Mouse (Mus musculus) left cerebral cortex, adult 9 months (tissue): ENCODE measurements around the gene Gm10642.
A peak's percentile ranks its signal among the peaks of the same experiment; 100 is the strongest.

Experiments
- DNase-seq, 2 experiments: peaks; one replicate each; pipeline ENCODE4 v3.0.0; 2022; ENCODE audit warnings: low spot score in 2 of 2

Gene Gm10642

DNA sequence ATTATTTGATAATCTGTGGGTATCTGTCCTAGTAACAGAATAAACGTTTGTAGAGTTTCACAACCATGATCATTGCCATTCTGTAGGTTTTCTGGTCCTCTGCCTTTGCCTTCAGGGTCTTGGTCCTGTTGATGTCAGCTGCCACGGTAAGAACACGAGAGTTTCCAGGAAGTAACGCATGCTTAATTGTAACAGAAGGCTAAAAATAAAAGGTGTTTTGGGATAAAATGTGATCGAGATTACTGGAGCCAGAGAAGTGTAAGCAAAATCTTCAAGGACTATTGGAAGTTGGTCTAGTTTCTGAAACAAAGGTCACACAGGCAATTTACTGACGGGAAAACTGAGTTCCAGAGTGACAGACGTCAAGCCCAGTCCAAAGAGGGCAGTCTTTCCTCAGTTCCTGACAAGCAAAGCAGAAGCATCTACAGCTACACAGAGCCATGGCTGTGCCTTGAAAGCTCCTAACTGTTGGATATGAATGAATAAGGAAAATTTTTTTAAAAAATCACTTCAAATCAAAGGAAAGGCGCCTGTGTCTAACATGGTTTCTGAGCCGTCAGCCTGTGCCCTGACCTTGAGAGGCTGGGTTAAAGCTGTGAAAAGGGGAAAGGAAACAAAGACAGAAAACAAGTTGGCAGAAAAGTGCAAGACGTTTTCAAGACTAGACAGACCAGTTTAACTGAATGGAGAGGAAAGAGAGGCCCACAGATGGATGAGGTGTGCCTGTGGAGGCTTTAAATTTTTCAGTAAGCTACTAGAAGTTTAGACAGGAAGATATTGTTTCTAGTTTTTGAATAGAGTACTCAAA lies 15.9 kb downstream of the Gm10642 start:
- DNase-seq: no peak

DNA sequence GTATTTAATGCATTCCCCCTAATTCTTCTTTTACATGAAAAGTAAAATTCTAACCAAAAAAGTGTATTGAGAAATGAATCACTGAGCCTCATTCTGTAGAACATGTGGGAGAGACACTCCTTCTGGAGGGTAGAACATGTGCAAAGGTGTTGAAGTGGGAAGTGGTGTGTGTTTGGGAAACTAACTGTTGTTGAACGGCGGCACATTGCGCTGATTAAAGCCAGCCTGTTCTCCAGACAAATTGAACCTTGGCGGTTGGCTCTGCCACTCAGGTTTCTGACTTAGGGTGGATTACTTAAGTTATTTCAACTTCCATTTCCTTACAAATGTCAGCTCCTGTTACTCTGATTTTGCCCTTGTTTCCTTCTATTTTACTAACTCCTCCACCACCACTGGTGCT lies 17.6 kb downstream of the Gm10642 start:
- DNase-seq: no peak

DNA sequence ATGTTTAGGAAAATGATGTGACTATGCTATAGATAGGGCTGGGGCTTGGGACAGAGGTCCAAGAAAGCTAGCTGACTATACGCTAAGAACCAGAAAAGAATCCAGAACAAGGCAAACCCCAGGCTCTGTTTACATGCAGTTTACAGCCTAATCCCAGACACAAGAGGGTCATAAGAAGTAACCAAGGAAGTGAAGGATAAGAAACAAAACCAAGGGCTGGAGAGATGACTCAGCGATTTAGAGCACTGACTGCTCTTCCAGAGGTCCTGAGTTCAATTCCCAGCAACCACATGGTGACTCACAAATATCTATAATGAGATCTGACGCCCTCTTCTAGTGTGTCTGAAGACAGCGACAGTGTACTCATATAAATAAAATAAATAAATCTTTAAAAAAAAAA lies 19.1 kb downstream of the Gm10642 start:
- no peak for DNase-seq

DNA sequence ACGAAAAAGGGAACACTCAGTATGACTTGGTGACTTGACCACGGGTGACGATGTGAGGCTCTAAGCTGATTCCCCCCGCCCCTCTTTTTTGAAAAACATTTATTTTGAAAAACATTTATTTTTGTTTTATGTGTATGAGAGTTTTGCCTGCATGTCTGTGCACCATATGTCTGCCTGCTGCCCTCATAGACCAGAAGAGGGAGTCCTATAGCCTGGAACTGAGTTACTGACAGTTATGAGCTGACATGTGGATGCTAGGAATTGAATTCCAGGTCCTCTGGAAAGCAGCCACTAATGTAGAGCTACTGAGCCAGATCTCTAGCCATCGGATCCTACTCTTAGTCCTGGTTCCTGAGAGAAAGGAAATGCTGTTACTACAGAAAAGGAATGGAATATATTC lies 19.9 kb downstream of the Gm10642 start:
- DNase-seq: no peak

DNA sequence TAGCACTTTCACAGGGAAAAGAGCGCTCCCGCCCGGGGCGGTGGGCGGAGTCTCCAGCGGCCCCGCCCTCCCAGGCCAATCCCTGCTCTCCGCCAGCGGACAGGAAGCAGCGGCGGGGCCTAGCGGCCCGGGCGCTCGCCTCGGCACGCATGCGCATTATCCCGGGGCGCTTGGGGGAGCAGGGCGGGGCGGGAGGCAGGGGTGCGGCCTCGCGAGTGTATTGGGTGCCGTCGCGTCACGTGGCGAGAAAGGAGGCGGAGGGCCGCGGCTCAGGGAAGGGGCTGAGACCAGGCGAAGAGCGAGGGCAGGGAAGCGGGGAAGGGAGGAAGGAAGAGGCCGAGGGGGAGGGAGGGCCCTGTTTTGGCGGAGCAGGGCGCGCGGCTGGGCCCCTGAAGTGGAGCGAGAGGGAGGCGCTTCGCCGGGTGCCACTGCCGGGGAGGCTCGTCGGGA lies 22.7 kb downstream of the Gm10642 start, which contains the start of gene Adam10:
Adam10 (plus strand) TSS at position 316 of the 450 bp plus-strand sequence.
- DNase-seq: peak; percentile 94 to 97

DNA sequence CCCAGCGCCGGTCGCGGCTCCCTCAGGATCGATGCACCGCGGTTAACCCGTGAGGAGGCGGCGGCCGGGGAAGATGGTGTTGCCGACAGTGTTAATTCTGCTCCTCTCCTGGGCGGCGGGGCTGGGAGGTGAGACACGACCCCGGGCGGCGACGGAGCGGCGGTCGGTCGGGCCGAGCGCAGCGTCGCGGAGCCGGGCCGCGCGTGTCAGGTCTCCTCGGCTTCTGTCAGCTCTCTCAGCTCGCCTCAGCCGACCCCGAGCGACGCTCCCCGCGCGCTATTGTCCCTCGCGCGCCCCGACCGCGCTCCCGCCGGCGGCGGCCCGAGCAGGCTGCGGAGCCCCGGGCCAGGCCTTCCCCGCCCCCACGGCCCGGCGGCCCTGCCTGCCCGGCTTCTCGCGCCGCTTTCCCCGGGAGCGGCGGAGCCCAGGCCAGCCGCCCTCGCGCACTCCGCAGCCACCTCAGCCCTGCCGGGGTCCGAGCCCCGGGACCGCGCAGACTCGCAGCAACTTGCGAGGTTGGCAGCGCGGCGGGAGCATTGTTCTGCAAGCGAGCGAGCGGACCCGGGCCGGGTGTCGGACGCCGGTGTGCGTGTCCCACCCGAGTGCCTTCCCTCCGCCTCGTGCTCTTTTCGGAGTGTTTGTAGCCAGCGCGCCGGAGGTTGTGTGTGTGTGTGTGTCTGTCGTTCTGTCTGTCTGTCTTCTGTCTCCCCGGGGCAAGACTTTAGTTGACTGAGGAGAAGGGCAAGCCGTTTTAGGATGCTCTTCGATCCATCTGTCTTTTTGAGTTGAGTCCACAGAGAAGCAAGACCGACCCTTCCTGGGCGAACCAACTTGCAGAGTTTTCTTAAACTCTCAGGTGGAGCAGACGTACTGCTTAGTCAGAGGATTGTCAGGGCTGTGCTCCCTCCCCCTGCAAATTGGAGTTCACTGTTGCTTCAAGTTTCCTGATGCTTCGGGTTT lies 23.4 kb downstream of the Gm10642 start:
- peak in 1 of 2 experiments; percentile 29 for DNase-seq

DNA sequence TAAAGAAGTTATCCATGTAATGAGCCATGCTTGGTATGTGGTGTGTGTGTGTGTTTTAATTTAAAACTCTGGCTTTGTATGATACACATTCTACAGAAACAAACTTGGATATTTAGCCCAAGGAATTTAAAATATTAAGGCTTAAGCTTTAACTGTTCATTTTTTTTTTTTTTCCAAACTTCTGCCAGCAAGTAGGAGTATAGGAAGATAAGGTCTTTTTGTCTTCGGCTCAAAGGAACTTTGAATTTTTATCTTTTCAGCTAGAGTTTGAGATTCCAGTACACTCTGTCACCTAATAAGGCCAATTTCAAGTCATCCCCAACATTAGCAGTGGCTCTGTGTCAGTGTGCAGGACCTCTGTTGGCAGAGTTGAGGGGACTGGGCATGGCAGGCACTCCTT lies 26.2 kb downstream of the Gm10642 start:
- DNase-seq: no peak

DNA sequence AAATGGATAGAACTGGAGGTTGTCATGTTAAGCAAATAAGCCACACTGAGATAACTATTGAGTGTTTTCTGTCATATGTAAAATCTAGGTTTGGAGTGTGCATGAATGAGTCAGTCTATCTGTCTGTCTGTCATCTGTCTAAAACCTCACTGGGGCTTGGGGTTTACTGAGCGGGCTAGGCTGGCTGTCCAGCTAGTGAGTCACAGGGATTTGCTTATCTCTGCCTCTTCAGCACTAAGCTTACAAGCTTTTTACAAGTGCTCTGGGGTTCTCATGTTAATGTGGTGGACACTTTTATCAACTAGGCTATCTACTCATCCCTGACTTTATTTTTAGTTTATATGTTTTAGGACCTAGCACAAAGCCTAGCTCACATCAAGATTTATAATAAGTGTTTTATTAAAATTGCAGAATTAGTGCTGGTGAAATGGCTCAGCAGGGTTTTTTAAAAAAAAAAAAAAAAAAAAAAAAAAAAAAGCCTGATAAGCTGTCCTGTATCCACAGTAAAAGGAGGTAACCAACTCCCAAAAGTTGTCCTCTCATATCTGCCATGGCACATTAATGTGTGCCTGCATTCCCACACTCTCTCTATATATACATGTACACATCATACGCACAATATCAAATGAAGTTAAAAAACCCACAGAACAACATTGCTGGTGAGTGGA lies 32.4 kb downstream of the Gm10642 start:
- DNase-seq: no peak

DNA sequence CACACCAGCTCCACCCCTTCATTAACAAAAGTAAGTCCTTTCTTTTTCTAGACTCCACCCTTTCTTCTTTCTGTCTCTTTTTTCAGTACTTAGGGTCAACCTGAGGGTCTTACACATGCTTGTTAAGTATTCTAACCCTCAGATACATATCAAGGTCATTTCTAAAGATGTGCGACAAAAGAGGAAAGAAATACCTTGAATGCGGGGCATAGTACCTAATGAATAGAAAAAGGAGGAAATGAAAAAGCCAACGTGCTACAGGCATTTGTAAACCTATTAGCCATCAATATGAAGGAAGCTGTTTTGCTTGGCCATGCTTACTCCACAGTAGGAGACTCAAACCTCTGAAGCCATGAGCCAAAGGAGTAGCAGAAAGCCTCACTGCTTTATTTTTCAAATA lies 33.9 kb downstream of the Gm10642 start:
- no peak for DNase-seq

DNA sequence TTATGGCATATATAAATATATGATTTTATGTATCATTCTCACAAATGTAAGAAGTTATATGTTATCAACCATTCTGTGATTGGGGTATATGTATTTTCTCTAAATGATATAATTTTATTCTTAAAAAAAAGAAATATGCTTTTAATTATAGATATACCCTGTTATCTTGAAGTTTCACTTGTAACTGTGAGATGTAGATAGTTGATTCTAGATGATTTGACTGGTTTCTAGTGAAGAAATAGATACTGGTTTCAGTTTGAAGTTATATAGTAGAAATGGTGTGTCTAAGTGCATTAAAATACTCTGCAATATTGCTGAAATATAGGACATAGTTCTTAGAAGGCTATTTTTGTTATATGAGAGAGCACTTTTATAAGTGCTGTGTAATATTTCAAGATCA lies 34.5 kb downstream of the Gm10642 start:
- no peak for DNase-seq

DNA sequence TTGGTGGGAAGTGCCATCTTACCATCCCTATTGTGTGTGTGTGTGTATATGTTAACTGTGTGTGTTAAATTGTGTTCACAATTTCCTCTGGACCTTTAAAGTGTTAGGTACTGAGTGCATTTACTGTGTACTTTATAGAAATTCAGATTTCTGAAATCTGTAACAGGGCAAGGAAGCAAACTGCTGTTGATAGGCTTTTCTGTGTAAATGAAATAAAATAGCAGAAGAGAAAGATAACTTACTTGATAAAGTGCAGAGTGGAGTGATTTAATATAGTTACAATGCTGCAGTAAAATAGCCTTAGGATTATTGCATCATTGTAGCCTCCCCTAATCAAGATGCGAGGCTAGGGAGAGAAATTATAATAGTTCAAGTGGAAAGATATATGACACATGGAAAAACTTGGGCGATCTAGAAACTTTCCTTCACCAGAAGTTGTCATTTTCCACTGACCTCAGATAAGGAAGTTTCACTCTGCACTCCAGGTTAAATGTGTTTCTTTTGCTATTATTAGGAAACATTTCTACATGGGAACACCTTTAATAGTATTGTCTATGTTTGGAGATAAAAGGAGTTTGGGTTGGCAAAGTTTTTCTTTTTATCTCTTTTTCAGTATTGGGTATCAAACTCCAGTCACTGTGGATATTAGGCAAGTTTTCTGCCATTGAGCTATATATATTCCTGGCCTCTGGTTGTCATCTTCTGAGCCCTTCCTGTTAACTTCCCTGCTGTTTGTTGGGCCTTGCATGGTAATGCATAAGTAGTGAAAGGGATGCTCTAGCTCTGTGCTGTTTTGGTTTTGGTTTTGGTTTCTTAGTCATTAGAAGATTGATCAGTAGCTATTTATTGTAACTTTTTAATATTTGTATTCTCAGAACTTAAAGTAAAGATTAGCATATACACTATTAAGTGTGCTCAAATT lies 36.0 kb downstream of the Gm10642 start:
- DNase-seq: no peak

DNA sequence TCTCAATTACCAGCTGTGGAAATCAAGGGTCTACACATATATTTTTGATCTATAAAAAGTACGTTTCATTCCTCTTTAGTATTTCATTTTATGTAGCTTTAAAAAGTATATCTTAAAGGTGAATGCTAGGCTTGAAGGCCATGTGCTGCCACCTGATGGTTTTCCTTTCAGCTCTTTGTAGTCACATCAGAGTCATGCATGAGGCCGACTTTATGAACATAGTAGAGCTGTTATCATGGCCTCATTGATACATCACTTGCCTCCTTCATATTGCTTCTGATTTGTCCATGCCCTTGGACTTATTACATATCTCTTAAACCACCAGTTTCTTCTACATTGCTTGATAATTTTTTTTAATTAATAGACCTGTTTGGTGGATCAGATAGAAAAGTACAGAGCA lies 39.7 kb downstream of the Gm10642 start:
- no peak for DNase-seq

DNA sequence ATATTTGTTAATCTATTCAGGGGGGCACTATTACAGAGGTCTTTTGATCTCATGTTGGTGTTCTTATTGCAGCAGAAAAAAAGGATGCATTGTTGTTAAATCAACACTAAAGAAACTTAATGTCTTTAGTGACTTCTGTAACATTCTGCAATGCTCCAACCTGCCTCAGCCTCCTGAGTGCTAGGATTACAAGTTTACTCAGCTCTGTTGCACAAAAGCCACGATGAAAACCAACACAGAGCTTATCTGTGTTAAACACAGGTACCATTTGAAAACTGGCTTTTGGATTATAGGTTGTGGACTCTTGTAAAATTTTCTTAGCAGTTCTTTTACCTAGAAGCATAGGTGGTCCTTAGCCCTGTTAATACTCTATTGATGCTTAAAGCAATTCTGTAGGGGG lies 42.0 kb downstream of the Gm10642 start:
- DNase-seq: no peak

DNA sequence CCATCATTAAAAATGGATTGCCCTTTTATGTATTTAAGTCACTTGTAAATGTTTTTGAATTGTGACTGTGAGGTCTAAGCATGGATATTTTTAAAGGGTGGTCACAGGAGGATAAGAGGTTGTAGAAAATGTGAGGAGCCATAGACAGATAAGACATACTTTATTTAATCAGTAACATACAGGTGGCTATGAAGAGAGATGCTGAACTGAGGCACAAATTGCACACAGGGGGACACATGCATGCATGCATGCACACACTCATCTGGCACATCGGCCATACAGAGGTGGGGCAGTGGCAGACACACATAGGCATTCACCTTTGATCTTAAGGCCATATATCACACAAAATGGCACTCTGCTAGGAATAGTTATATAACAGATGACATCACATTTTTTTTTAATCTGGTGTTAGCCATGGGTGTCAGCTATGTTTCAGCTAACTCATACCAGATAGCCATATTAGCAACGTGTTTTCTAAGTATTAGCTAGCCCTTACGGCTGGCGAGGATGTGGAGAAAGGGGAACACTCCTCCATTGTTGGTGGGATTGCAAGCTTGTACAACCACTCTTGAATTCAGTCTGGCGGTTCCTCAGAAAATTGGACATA lies 47.6 kb downstream of the Gm10642 start:
- DNase-seq: no peak

DNA sequence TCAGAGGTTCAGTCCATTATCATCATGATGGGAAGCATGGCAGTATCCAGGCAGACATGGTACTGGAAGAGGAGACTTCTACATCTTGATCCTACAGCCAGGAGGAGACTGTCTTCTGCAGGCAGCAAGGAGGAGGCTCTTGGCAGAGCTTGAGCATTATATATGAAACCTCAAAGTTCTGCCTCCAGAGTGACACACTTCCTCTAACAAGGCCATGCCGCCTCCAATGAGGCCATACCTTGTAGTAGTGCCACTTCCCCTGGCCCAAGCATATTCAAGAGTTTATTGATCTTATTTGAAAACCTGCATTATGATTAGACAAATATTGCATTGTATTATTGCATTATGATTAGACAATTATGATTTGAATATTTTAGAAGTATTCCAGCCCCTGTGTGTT lies 50.4 kb downstream of the Gm10642 start:
- DNase-seq: no peak
